Mouse (Mus musculus) common myeloid progenitor, adult 5-6 weeks (primary cell): ENCODE measurements around the gene Tex101. TPM values are rescaled to one million over a fixed set of nuclear protein-coding genes. Genes with fewer than 3 reads are reported as not detected.
"Not testable (repeated sequence)": the region's sequence is repeated elsewhere in the genome, so short reads cannot be mapped to it uniquely, and the experiment has no call there.

ENCODE experiments used
- ATAC-seq: replicated peaks from 2 replicates; pipeline ENCODE4 v1.8.0; 2016; ENCODE audit warnings: low read depth, mild to moderate bottlenecking, moderate TSS enrichment, inconsistent platforms; ENCODE audit not compliant: poor library complexity, severe bottlenecking
- total RNA-seq: library from RNA; stranded (forward); fragments of 200-1000, 187-1606 nt; gene quantifications from 2 replicates; pipeline ENCODE4 v1.2.3, GENCODE M21; 2017

Tex101 gene
- total RNA-seq, 1 experiment from 2014 or later: not detected

GRCm38 (mm10) chr7:24638026-24638856 lies 38.2 kb downstream of the Tex101 start:
- peak; percentile 50 for ATAC-seq

- ATAC-seq: no peak
Observed at GRCm38 (mm10) chr7:24637046-24637445, 39.4 kb downstream of the Tex101 start.

- ATAC-seq: no peak
Observed at GRCm38 (mm10) chr7:24636264-24636663, 40.2 kb downstream of the Tex101 start, which contains the start of gene Lypd3. TSS of gene Lypd3 (plus strand) at chr7:24636550.

- no peak for ATAC-seq
Observed at GRCm38 (mm10) chr7:24630116-24630880, 46.2 kb downstream of the Tex101 start.

DNA sequence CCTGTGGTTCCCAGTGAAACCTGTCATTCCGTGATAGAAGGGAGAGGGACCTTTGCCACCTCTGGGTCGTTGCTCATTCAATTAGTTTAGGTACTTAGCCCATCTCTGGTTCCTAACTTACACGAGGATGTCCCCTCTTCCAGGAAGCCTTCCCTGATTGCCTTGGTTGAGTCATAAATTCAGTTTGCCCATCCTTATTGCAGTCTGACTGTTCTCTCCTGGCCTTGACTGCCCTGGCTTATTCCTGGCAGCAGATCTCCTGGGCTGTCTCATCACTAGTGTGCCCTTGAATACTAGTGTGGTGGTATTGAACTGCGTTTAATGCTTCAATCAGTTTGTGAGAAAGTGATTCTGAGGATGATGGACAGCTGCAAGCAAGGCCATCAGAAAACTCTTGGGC lies 46.8 kb downstream of the Tex101 start:
- no peak for ATAC-seq

DNA sequence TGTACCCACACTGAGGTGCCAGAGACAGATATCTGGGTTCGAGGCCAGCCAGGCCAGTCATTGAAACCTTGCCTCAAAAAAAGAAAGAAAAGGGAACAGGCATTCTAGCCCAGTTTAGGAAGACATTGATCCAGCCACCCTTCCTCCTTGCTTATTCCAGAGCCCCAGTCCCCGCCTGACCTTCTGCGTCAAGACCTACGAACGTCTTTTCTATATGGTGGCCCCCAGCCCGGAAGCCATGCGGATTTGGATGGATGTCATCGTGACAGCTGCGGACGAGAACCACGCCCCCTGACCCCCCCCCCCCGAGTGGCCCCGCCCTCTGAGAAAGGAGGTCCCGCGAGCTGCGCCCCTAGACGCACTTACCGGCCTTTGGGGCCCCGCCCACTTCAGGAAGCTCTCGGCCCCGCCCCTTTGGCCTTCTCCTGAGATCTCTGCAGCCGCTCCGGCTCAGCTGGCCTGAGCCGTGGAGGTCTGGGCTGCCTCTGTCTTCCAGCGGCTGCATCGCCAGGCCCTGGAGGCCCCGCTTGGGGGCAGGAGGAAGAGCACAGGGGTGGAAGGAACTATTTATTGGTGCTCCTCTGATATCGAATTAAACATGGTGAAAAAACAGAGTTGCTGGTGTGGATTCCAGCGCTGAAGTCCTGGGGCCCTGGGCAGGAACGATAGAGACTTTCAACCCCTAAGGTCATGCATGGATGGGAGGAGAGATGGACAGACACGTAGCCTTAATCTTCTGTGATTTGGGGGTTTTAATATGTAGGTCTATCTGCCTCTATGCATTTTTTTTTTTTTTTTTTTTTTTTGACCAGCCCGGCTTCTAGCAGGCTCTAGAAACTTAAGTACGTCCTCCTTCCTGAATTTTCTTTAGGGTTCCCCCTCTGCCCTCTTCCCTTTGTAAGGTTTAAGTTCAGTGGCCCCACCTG lies 47.5 kb downstream of the Tex101 start:
- ATAC-seq: peak; percentile 96

DNA sequence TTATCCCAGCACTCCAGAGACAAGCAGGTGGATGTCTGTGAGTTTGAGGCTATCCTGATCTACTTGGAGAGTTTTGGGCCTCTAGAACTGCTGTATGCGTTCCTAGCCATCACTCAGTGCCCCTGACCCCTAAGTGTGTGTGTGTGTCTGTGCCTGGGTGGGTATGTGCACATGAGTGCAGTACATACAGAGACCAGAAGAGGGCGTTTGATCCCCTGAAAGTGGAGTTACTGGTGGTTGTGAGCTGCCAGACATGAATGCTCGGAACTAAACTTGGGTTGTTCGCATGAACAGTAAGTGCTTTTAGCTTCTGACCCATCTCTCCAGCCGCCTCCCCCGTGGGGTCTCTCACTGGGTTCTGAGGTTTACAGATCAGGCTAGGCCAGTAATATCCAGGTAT lies 53.5 kb downstream of the Tex101 start:
- ATAC-seq: no peak

- ATAC-seq: no peak
Observed at GRCm38 (mm10) chr7:24621193-24621592, 55.3 kb downstream of the Tex101 start.

GRCm38 (mm10) chr7:24619671-24620397 lies 56.6 kb downstream of the Tex101 start:
- ATAC-seq: no peak

DNA sequence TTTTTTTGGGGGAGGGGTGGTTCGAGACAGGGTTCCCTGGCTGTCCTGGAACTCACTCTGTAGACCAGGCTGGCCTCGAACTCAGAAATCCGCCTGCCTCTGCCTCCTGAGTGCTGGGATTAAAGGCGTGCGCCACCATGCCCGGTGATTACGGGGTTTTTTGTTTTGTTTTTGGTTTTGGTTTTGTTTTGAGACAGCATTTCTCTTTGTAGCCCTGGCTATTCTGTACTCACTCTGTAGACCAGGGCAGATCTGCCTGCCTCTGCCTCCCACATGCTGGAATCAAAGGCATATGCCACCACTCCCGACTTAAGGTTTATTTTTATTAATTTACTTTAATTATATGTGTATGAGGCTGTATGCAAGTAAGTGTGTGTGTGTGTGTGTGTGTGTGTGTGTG lies 58.1 kb downstream of the Tex101 start:
- not testable (repeated sequence) for ATAC-seq

Other genes starting within 250 kb of the Tex101 start
- gene Irgc1, start 224.4 kb downstream of the Tex101 start, total RNA-seq: not detected in 2 replicates
- gene Plaur, start 214.2 kb downstream of the Tex101 start, total RNA-seq: 3.6 and 10.2 TPM in 2 replicates
- gene Cadm4, start 194.7 kb downstream of the Tex101 start, total RNA-seq: not detected in 2 replicates
- 7.0 and 9.0 TPM in 2 replicates for gene Zfp428, start 169.7 kb downstream of the Tex101 start, total RNA-seq
- gene AC161166.1, start 164.2 kb downstream of the Tex101 start, total RNA-seq: not detected in 2 replicates
- gene Irgq, start 146.0 kb downstream of the Tex101 start, total RNA-seq: 3.5 and 6.0 TPM in 2 replicates
- gene Pinlyp, start 130.6 kb downstream of the Tex101 start, total RNA-seq: not detected in 2 replicates
- gene Xrcc1, start 130.4 kb downstream of the Tex101 start, total RNA-seq: 32.2 and 37.0 TPM in 2 replicates
- gene Ethe1, start 89.1 kb downstream of the Tex101 start, total RNA-seq: 13.2 and 14.6 TPM in 2 replicates
- gene Zfp575, start 89.0 kb downstream of the Tex101 start, total RNA-seq: not detected in 2 replicates
- gene Phldb3, start 65.9 kb downstream of the Tex101 start, total RNA-seq: 9.6 and 14.7 TPM in 2 replicates
- gene Lypd3, start 40.1 kb downstream of the Tex101 start, total RNA-seq: not detected in 2 replicates
- gene BC049730, start 32.6 kb upstream of the Tex101 start, total RNA-seq: not detected in 2 replicates
- not detected in 2 replicates for gene Gm4763, start 50.2 kb upstream of the Tex101 start, total RNA-seq
- 5.7 and 9.7 TPM in 2 replicates for gene Cd177, start 83.6 kb upstream of the Tex101 start, total RNA-seq
- 1.2 TPM in 1 of 2 replicates, not detected in the other for gene Ceacam10, start 100.5 kb upstream of the Tex101 start, total RNA-seq
- gene Gm9844, start 185.5 kb upstream of the Tex101 start, total RNA-seq: 34.7 and 43.7 TPM in 2 replicates
- gene Lypd4, start 193.3 kb upstream of the Tex101 start, total RNA-seq: not detected in 2 replicates
- not detected in 2 replicates for gene Dmrtc2, start 193.4 kb upstream of the Tex101 start, total RNA-seq
- 1,538 and 1,683 TPM in 2 replicates for gene Rps19, start 207.7 kb upstream of the Tex101 start, total RNA-seq
- not detected in 2 replicates for gene Cd79a, start 220.7 kb upstream of the Tex101 start, total RNA-seq
- gene Arhgef1, start 226.2 kb upstream of the Tex101 start, total RNA-seq: 43.2 and 54.1 TPM in 2 replicates